Mouse (Mus musculus) CH12.LX (cell line): ENCODE data around the gene Ccm2l. TPM values are rescaled to one million over a fixed set of nuclear protein-coding genes. Genes with fewer than 3 reads are reported as not detected.

Experiments
- DNase-seq: peaks from one replicate; pipeline ENCODE4 v3.0.0-alpha.2; 2013; ENCODE audit errors: extremely low read depth
- H3K27ac ChIP-seq: 2 replicates; pipeline ENCODE4 v1.5.1; 2012; ENCODE audit warnings: low read depth, mild to moderate bottlenecking, control low read depth, moderate library complexity; ENCODE audit not compliant: insufficient read depth
- H3K27me3 ChIP-seq: replicated peaks from 2 replicates; pipeline ENCODE3; 2012; ENCODE audit warnings: inconsistent platforms
- H3K36me3 ChIP-seq, 2 experiments: replicated peaks in 1 of 2; 2 replicates each; pipeline versions ENCODE3 to v1.6.1; 2012; ENCODE audit warnings: inconsistent platforms in 1 of 2, low read length in 1 of 2, mild to moderate bottlenecking in 1 of 2, mixed read lengths in 1 of 2, moderate library complexity in 1 of 2; ENCODE audit not compliant: control insufficient read depth in 1 of 2, insufficient read depth in 1 of 2
- H3K4me1 ChIP-seq, 2 experiments: 2 replicates each; pipeline ENCODE4 v1.6.1; 2012; ENCODE audit warnings: inconsistent platforms in 1 of 2, moderate library complexity in 1 of 2; ENCODE audit not compliant: insufficient read depth in 2 of 2, control insufficient read depth in 1 of 2
- H3K4me2 ChIP-seq: 2 replicates; pipeline ENCODE4 v1.6.1; 2012; ENCODE audit warnings: low read depth, mild to moderate bottlenecking, control low read depth; ENCODE audit not compliant: poor library complexity, insufficient read depth, severe bottlenecking
- H3K4me3 ChIP-seq, 3 experiments: fragments of 150-350 bp in 1 of 3; sonication (generic) in 1 of 3; replicated peaks in 1 of 3; 2 replicates each; pipeline versions ENCODE3 to v1.5.1; 2011 to 2012; ENCODE audit warnings: low read depth in 2 of 3, low read length in 2 of 3, mild to moderate bottlenecking in 2 of 3, moderate library complexity in 2 of 3, control low read depth in 1 of 3, improper control_type of control experiment in 1 of 3, inconsistent platforms in 1 of 3, mixed read lengths in 1 of 3; ENCODE audit not compliant: poor library complexity in 1 of 3
- H3K79me2 ChIP-seq: replicated peaks from 2 replicates; pipeline ENCODE4 v1.6.1; 2012; ENCODE audit warnings: mild to moderate bottlenecking, moderate library complexity; ENCODE audit not compliant: control insufficient read depth, poor library complexity, insufficient read depth, severe bottlenecking; ENCODE audit errors: extremely low read depth
- H3K9ac ChIP-seq: 2 replicates; pipeline ENCODE4 v1.6.1; 2012; ENCODE audit warnings: low read depth, mild to moderate bottlenecking, control low read depth, moderate library complexity; ENCODE audit not compliant: insufficient read depth
- H3K9me3 ChIP-seq: replicated peaks from 2 replicates; pipeline ENCODE3; 2012; ENCODE audit warnings: low read length, inconsistent platforms, mixed read lengths
- CHD1 ChIP-seq: IDR thresholded peaks from 2 replicates; pipeline ENCODE4 v1.6.1; 2012; ENCODE audit warnings: low read depth, low read length, improper control_type of control experiment, inconsistent platforms
- CHD2 ChIP-seq: IDR thresholded peaks from 2 replicates; pipeline ENCODE4 v1.6.1; 2011; ENCODE audit warnings: low read length, improper control_type of control experiment
- CTCF ChIP-seq, 2 experiments: IDR thresholded peaks in 1 of 2; conservative IDR thresholded peaks in 1 of 2; 2 replicates each; pipeline ENCODE4 v1.5.1; 2011 to 2012; ENCODE audit warnings: low read depth in 2 of 2, low read length in 2 of 2, improper control_type of control experiment in 1 of 2, inconsistent platforms in 1 of 2, mild to moderate bottlenecking in 1 of 2, moderate library complexity in 1 of 2
- ELF1 ChIP-seq: IDR thresholded peaks from 2 replicates; pipeline ENCODE4 v1.6.1; 2014; ENCODE audit warnings: low read depth, mild to moderate bottlenecking, inconsistent platforms, low read length, improper control_type of control experiment
- GABPA ChIP-seq: IDR thresholded peaks from 2 replicates; pipeline ENCODE4 v1.6.1; 2012; ENCODE audit warnings: low read depth, low read length, improper control_type of control experiment, inconsistent platforms; ENCODE audit not compliant: insufficient replicate concordance
- HCFC1 ChIP-seq: IDR thresholded peaks from 2 replicates; pipeline ENCODE4 v1.6.1; 2012; ENCODE audit warnings: low read depth, mild to moderate bottlenecking, inconsistent platforms, low read length, improper control_type of control experiment
- IRF4 ChIP-seq: IDR thresholded peaks from 2 replicates; pipeline ENCODE4 v1.6.1; 2014; ENCODE audit warnings: low read depth, mild to moderate bottlenecking, inconsistent platforms, low read length, improper control_type of control experiment
- JUN ChIP-seq: IDR thresholded peaks from 2 replicates; pipeline ENCODE4 v1.6.1; 2011; ENCODE audit warnings: low read depth, mild to moderate bottlenecking, low read length, improper control_type of control experiment, moderate library complexity; ENCODE audit not compliant: insufficient read depth
- MAFK ChIP-seq: IDR thresholded peaks from 2 replicates; pipeline ENCODE4 v1.6.1; 2011; ENCODE audit warnings: low read length, improper control_type of control experiment; ENCODE audit not compliant: insufficient replicate concordance
- MAX ChIP-seq: IDR thresholded peaks from 2 replicates; pipeline ENCODE4 v1.6.1; 2011; ENCODE audit warnings: low read length, improper control_type of control experiment
- MAZ ChIP-seq: IDR thresholded peaks from 2 replicates; pipeline ENCODE4 v1.6.1; 2012; ENCODE audit warnings: low read depth, mild to moderate bottlenecking, inconsistent platforms, low read length, improper control_type of control experiment, moderate library complexity
- MXI1 ChIP-seq: IDR thresholded peaks from 2 replicates; pipeline ENCODE4 v1.6.1; 2011; ENCODE audit warnings: mild to moderate bottlenecking, low read depth, low read length, improper control_type of control experiment
- NELFE ChIP-seq: IDR thresholded peaks from 2 replicates; pipeline ENCODE4 v1.6.1; 2011; ENCODE audit warnings: low read depth, low read length, improper control_type of control experiment
- NRF1 ChIP-seq: IDR thresholded peaks from 2 replicates; pipeline ENCODE4 v1.6.1; 2014; ENCODE audit warnings: low read depth, mild to moderate bottlenecking, inconsistent platforms, low read length, improper control_type of control experiment, moderate library complexity
- POLR2A ChIP-seq: IDR thresholded peaks from 2 replicates; pipeline ENCODE4 v1.6.1; 2011; ENCODE audit warnings: low read depth, mild to moderate bottlenecking, improper control_type of control experiment, low read length
- RCOR1 ChIP-seq: conservative IDR thresholded peaks from 2 replicates; pipeline ENCODE4 v1.6.1; 2012; ENCODE audit warnings: low read depth, mild to moderate bottlenecking, inconsistent platforms, low read length, improper control_type of control experiment
- SIN3A ChIP-seq: IDR thresholded peaks from 2 replicates; pipeline ENCODE4 v1.6.1; 2012; ENCODE audit warnings: low read length, improper control_type of control experiment, inconsistent platforms
- TCF12 ChIP-seq: IDR thresholded peaks from 2 replicates; pipeline ENCODE4 v1.6.1; 2014; ENCODE audit warnings: low read depth, mild to moderate bottlenecking, inconsistent platforms, low read length, improper control_type of control experiment
- UBTF ChIP-seq: IDR thresholded peaks from 2 replicates; pipeline ENCODE4 v1.6.1; 2012; ENCODE audit warnings: low read depth, mild to moderate bottlenecking, inconsistent platforms, low read length, improper control_type of control experiment, moderate library complexity
- ZC3H11A ChIP-seq: IDR thresholded peaks from 2 replicates; pipeline ENCODE4 v1.6.1; 2012; ENCODE audit warnings: low read depth, mild to moderate bottlenecking, inconsistent platforms, low read length, improper control_type of control experiment
- ZKSCAN1 ChIP-seq: IDR thresholded peaks from 2 replicates; pipeline ENCODE4 v1.6.1; 2012; ENCODE audit warnings: low read depth, inconsistent platforms, low read length, improper control_type of control experiment, borderline replicate concordance
- ZNF384 ChIP-seq: IDR thresholded peaks from 2 replicates; pipeline ENCODE4 v1.6.1; 2012; ENCODE audit warnings: low read depth, low read length, improper control_type of control experiment, inconsistent platforms
- dilution Hi-C: fragments of 300-500 bp; cut with MboI; formaldehyde crosslinking; loops from 2 replicates; pipeline ENCODE4 v1.14.3; 2020; ENCODE audit warnings: low sequenced_read_pairs; ENCODE audit not compliant: extremely low pct_unique_long_range_greater_than_20kb, extremely low pct_ligation_motif_present
- in situ Hi-C: fragments of 300-500 bp; cut with MboI; formaldehyde crosslinking; loops from 3 replicates; pipeline ENCODE4 v1.14.3; 2019; ENCODE audit warnings: low sequenced_read_pairs, low pct_ligation_motif_present, low pct_unique_long_range_greater_than_20kb, mixed read lengths
- polyA plus RNA-seq: library from polyadenylated mRNA; unstranded; fragments of >175 nt; gene quantifications from 2 replicates; pipeline ENCODE4 v1.2.1, GENCODE M21; 2012; ENCODE audit warnings: low read depth; ENCODE audit not compliant: insufficient read length
- total RNA-seq, 2 experiments: library from RNA; depleted of rRNA; stranded (reverse); fragments of 300-350 nt in 1 of 2; fragments of >200 nt in 1 of 2; gene quantifications; 2 replicates each; pipeline ENCODE4 v1.2.3; 2012 to 2014

The Ccm2l gene
- total and polyA plus RNA-seq, 3 experiments, result not detected

GRCm38 (mm10) chr2:153115679-153116081, 49.9 kb downstream of the Ccm2l start:
- no peak for DNase-seq
- Histone ChIP-seq H3K27ac (no peak overlapping the region), H3K9ac (no peak overlapping the region), H3K27me3 (peaks cover 71% of the 10 kb centered on the region), H3K4me3 (no peak overlapping the region)
- TF ChIP-seq HCFC1, result no peak
- no peak for TF ChIP-seq ZC3H11A
- no peak for TF ChIP-seq ZKSCAN1
- TF ChIP-seq CHD2, result no peak
- no peak for TF ChIP-seq SIN3A
- no peak for TF ChIP-seq POLR2A
- no peak for TF ChIP-seq UBTF
- no peak for TF ChIP-seq JUN
- TF ChIP-seq ZNF384, result no peak
- no peak for TF ChIP-seq MAX
- no peak for TF ChIP-seq NRF1
- no peak for TF ChIP-seq RCOR1
- TF ChIP-seq MAZ, result no peak
- no peak for TF ChIP-seq ELF1
- TF ChIP-seq, all 38 proteins: peak for 0
- H3K4me1 ChIP-seq, result peaks cover 0 to 3% of the 10 kb centered on the region in 2 experiments; a peak in 1 of 4 replicates
- no peaks in the 10 kb centered on the region for H3K36me3 ChIP-seq
- dilution Hi-C loops (no loop called here), in situ Hi-C loops (no loop called here)
- no peak overlapping the region for H3K4me2 ChIP-seq
- H3K79me2 ChIP-seq, result no peaks in the 10 kb centered on the region
- peaks cover 2% of the 10 kb centered on the region for H3K9me3 ChIP-seq

- Histone ChIP-seq H3K27me3 (peaks cover 66% of the 10 kb centered on the region), H3K79me2 (no peaks in the 10 kb centered on the region), H3K4me1 (peaks cover 6 to 7% of the 10 kb centered on the region in 2 experiments; a peak in 2 of 4 replicates), H3K9me3 (peaks cover 2% of the 10 kb centered on the region), H3K4me3 (no peak overlapping the region), H3K36me3 (no peaks in the 10 kb centered on the region), H3K9ac (no peak overlapping the region), H3K4me2 (peak overlapping the region; percentile 58; the same call in 1 of the 2 replicates), H3K27ac (no peak overlapping the region)
- dilution Hi-C loops, result no loop called here
- TF ChIP-seq NELFE, result no peak
- no peak for TF ChIP-seq CHD1
- no peak for TF ChIP-seq HCFC1
- TF ChIP-seq UBTF, result no peak
- no peak for TF ChIP-seq MXI1
- no peak for TF ChIP-seq CTCF (conservative IDR thresholded peaks at IDR 0.05 in 1 of 2, IDR thresholded peaks at IDR 0.05 in 1 of 2; ENCODE audit: low read depth in 2 of 2, low read length in 2 of 2)
- TF ChIP-seq MAFK, result no peak
- TF ChIP-seq TCF12, result no peak
- no peak for TF ChIP-seq IRF4
- no peak for TF ChIP-seq GABPA
- no peak for TF ChIP-seq ELF1
- no peak for TF ChIP-seq JUN
- no peak for TF ChIP-seq POLR2A
- no peak for DNase-seq
- in situ Hi-C loops, result no loop called here
These were observed 51.3 kb downstream of the Ccm2l start for GRCm38 (mm10) chr2:153117051-153117486.
